Mouse (Mus musculus) embryonic facial prominence, embryonic 15.5 days (tissue): ENCODE measurements around the gene Rom1. TPM values are rescaled to one million over a fixed set of nuclear protein-coding genes. Genes with fewer than 3 reads are reported as not detected.

Experiments
- microRNA-seq: library from miRNA; unstranded; fragments of <30 nt; microRNA quantifications from one replicate; pipeline ENCODE4, GENCODE M21; 2016; ENCODE audit warnings: borderline number of aligned reads
- polyA plus RNA-seq: library from polyadenylated mRNA; unstranded; fragments of >200 nt; fragmentation: Nextera tagmentation; extraction: Ambion mirVana; gene quantifications from 2 replicates; pipeline ENCODE4 v1.2.1, GENCODE M21; 2015

The Rom1 gene
- polyA plus RNA-seq, 1 experiment from 2014 or later: 4.2 TPM

Small RNA genes lying within 50 kb of the gene (microRNA-seq; reads per million reads assigned to microRNA genes)
- gene Mir5136: not detected

Other genes starting within 250 kb of the Rom1 start
- gene Slc3a2, start 206.0 kb downstream of the Rom1 start, polyA plus RNA-seq: 122 and 128 TPM in 2 replicates
- 89.0 and 90.8 TPM in 2 replicates for gene Wdr74, start 193.5 kb downstream of the Rom1 start, polyA plus RNA-seq
- gene 1700092M07Rik, start 188.6 kb downstream of the Rom1 start, polyA plus RNA-seq: 0.70 and 1.2 TPM in 2 replicates
- 168 and 175 TPM in 2 replicates for gene Stx5a, start 187.9 kb downstream of the Rom1 start, polyA plus RNA-seq
- gene Nxf1, start 172.3 kb downstream of the Rom1 start, polyA plus RNA-seq: 175 and 192 TPM in 2 replicates
- 172 and 173 TPM in 2 replicates for gene Tmem223, start 158.4 kb downstream of the Rom1 start, polyA plus RNA-seq
- 82.8 and 88.3 TPM in 2 replicates for gene Tmem179b, start 154.9 kb downstream of the Rom1 start, polyA plus RNA-seq
- 27.3 and 30.0 TPM in 2 replicates for gene Taf6l, start 142.9 kb downstream of the Rom1 start, polyA plus RNA-seq
- 153 and 160 TPM in 2 replicates for gene Polr2g, start 130.8 kb downstream of the Rom1 start, polyA plus RNA-seq
- 5.6 and 5.9 TPM in 2 replicates for gene Zbtb3, start 126.8 kb downstream of the Rom1 start, polyA plus RNA-seq
- 53.0 and 58.4 TPM in 2 replicates for gene Ttc9c, start 110.0 kb downstream of the Rom1 start, polyA plus RNA-seq
- 6.0 and 7.1 TPM in 2 replicates for gene Hnrnpul2, start 109.3 kb downstream of the Rom1 start, polyA plus RNA-seq
- not detected in 2 replicates for gene AC129217.1, start 99.6 kb downstream of the Rom1 start, polyA plus RNA-seq
- 68.8 and 78.0 TPM in 2 replicates for gene Bscl2, start 91.9 kb downstream of the Rom1 start, polyA plus RNA-seq
- gene Gng3, start 90.2 kb downstream of the Rom1 start, polyA plus RNA-seq: 5.1 and 7.5 TPM in 2 replicates
- 2.0 and 3.5 TPM in 2 replicates for gene Lrrn4cl, start 78.6 kb downstream of the Rom1 start, polyA plus RNA-seq
- gene Ubxn1, start 57.9 kb downstream of the Rom1 start, polyA plus RNA-seq: 177 and 194 TPM in 2 replicates
- gene Uqcc3, start 48.4 kb downstream of the Rom1 start, polyA plus RNA-seq: 63.3 and 65.1 TPM in 2 replicates
- gene Lbhd1, start 45.6 kb downstream of the Rom1 start, polyA plus RNA-seq: 58.7 and 61.4 TPM in 2 replicates
- not detected in 2 replicates for gene Gm49403, start 45.4 kb downstream of the Rom1 start, polyA plus RNA-seq
- 82.8 and 84.2 TPM in 2 replicates for gene 1810009A15Rik, start 40.5 kb downstream of the Rom1 start, polyA plus RNA-seq
- gene Gm49416, start 40.4 kb downstream of the Rom1 start, polyA plus RNA-seq: 0.24 TPM in 1 of 2 replicates, not detected in the other
- gene Ints5, start 36.4 kb downstream of the Rom1 start, polyA plus RNA-seq: 42.7 and 45.8 TPM in 2 replicates
- 99.0 and 104 TPM in 2 replicates for gene Ganab, start 31.3 kb downstream of the Rom1 start, polyA plus RNA-seq
- gene B3gat3, start 9.0 kb downstream of the Rom1 start, polyA plus RNA-seq: 51.5 and 53.3 TPM in 2 replicates
- gene Eml3, start 196 bp upstream of the Rom1 start, polyA plus RNA-seq: 41.3 and 43.1 TPM in 2 replicates
- gene Mta2, start 12.5 kb upstream of the Rom1 start, polyA plus RNA-seq: 155 and 156 TPM in 2 replicates
- 31.0 and 32.8 TPM in 2 replicates for gene Tut1, start 24.5 kb upstream of the Rom1 start, polyA plus RNA-seq
- 443 and 458 TPM in 2 replicates for gene Eef1g, start 37.7 kb upstream of the Rom1 start, polyA plus RNA-seq
- 71.9 and 92.4 TPM in 2 replicates for gene Ahnak, start 59.9 kb upstream of the Rom1 start, polyA plus RNA-seq
- gene Scgb1a1, start 158.6 kb upstream of the Rom1 start, polyA plus RNA-seq: 1.3 and 1.4 TPM in 2 replicates
- 12.0 and 14.1 TPM in 2 replicates for gene Asrgl1, start 206.3 kb upstream of the Rom1 start, polyA plus RNA-seq